Mouse (Mus musculus) midbrain, embryonic 15.5 days (tissue): ENCODE measurements at regions not wholly inside any gene's neighbourhood (a gene's known extent, or its start where the extent isn't known, plus 50 kb on each side); places are given as distances from the start of the nearest gene placed in this dataset.

Source experiments
- ATAC-seq: fragments of 200-750 bp; cut with Nextera tagmentation; replicated peaks from 2 replicates; pipeline ENCODE4 v1.8.0; 2017; ENCODE audit warnings: moderate TSS enrichment
- H3K27ac ChIP-seq: fragments of 300-500 bp; sonication (generic); 2 replicates; pipeline ENCODE4 v1.5.1; 2015; ENCODE audit warnings: mild to moderate bottlenecking, inconsistent platforms
- H3K27me3 ChIP-seq: fragments of 300-500 bp; sonication (generic); replicated peaks from 2 replicates; pipeline ENCODE4 v1.6.1; 2015; ENCODE audit warnings: inconsistent platforms
- H3K36me3 ChIP-seq: fragments of 300-500 bp; sonication (generic); replicated peaks from 2 replicates; pipeline ENCODE4 v1.6.1; 2015; ENCODE audit warnings: inconsistent platforms
- H3K4me1 ChIP-seq: fragments of 300-500 bp; sonication (generic); 2 replicates; pipeline ENCODE4 v1.6.1; 2015; ENCODE audit warnings: inconsistent platforms
- H3K4me2 ChIP-seq: fragments of 300-500 bp; sonication (generic); 2 replicates; pipeline ENCODE4 v1.6.1; 2015; ENCODE audit warnings: inconsistent platforms, mild to moderate bottlenecking, moderate library complexity
- H3K4me3 ChIP-seq: fragments of 300-500 bp; sonication (generic); 2 replicates; pipeline ENCODE4 v1.5.1; 2015; ENCODE audit warnings: mild to moderate bottlenecking, inconsistent platforms
- H3K9ac ChIP-seq: fragments of 300-500 bp; sonication (generic); 2 replicates; pipeline ENCODE4 v1.6.1; 2015; ENCODE audit warnings: mild to moderate bottlenecking, inconsistent platforms
- H3K9me3 ChIP-seq: fragments of 300-500 bp; sonication (generic); 2 replicates; pipeline ENCODE4 v1.6.1; 2016; ENCODE audit warnings: inconsistent platforms
- WGBS: fragments of 180-500 bp; shearing (Covaris S2); methylation state at CpG from one replicate; pipeline ENCODE4 v1.1.7; 2015; ENCODE audit warnings: mixed read lengths; 5-methylcytosine and 5-hydroxymethylcytosine counted together

GRCm38 (mm10) chr6:97741427-97741826 lies 65.4 kb upstream of the Mitf start:
- Histone ChIP-seq H3K27ac (no peak overlapping the region), H3K4me2 (no peak overlapping the region), H3K9ac (no peak overlapping the region), H3K27me3 (peaks cover 2% of the 10 kb centered on the region; the same call in 1 of the 2 replicates), H3K4me3 (no peak overlapping the region), H3K36me3 (no peaks in the 10 kb centered on the region), H3K9me3 (no peaks in the 10 kb centered on the region), H3K4me1 (peaks cover 8% of the 10 kb centered on the region)
- 40% methylated on average over 13 of the region's 13 CpGs for WGBS
- ATAC-seq = no peak

DNA sequence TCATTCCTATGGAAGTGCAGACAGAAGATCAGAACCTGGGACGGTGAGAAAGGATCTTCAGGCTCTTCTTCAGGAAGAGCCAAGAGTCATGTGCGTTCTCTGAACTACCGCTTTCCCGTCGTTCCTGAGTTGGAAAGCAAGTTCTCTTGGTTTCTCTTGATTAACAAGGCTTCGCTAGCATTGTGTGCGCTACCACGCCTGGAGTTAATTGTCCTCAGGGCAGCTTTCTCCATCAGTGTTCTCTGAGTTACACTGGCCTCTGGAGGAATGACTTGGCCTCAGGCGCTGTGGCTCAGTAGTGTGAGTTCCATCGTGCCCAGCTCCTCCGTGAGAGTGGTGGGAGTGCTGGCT lies 66.0 kb upstream of the Mitf start:
- Histone ChIP-seq H3K4me1 (peaks cover 8% of the 10 kb centered on the region), H3K9me3 (no peaks in the 10 kb centered on the region), H3K4me2 (peak overlapping the region; percentile 25; the same call in 1 of the 2 replicates), H3K27me3 (peaks cover 2% of the 10 kb centered on the region; the same call in 1 of the 2 replicates), H3K36me3 (no peaks in the 10 kb centered on the region), H3K4me3 (no peak overlapping the region), H3K27ac (no peak overlapping the region), H3K9ac (no peak overlapping the region)
- WGBS = 29% methylated on average over 11 of the region's 11 CpGs
- ATAC-seq = no peak

DNA sequence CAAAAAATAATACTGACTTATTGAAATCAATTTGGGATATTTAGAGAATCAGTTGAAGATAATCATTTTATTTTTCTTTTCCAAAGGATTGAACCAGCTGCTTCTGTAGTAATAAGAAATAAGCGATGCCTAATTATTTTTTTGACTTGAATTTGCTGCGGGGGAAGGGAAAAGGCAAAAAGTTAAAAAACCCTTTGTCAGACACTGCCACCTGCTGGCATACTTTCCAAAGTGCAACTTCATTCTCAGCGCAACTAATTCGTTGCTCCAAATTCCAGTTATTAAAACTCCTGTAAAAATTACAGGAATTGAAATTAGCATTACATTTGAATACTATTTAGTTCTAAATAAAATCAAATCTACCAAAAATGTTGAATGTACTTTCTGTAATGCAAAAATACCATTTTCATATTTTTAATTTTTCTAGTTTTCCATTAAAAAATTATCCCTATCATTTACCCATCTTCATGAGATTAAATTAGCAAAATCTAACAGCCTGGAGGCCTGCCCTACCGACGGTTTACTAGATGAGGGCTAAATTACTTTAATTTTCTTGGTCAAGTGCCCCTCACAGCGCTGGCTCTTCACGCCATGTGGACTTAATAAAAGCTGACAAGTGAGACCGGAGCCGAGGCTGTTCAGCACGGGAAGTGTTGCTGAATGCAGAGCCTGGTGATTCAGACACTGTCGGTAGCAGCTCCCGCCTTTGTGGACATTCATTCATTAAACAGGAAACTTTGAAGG lies 66.6 kb upstream of the Mitf start:
- Histone ChIP-seq H3K27me3 (peaks cover 2% of the 10 kb centered on the region; the same call in 1 of the 2 replicates), H3K4me3 (no peak overlapping the region), H3K4me2 (peak overlapping the region; percentile 25; the same call in 1 of the 2 replicates), H3K9me3 (no peaks in the 10 kb centered on the region), H3K36me3 (no peaks in the 10 kb centered on the region), H3K27ac (no peak overlapping the region), H3K9ac (no peak overlapping the region), H3K4me1 (peaks cover 8% of the 10 kb centered on the region)
- no peak for ATAC-seq
- 5% methylated on average over 13 of the region's 13 CpGs for WGBS

GRCm38 (mm10) chr6:97738846-97739245 lies 68.0 kb upstream of the Mitf start:
- Histone ChIP-seq H3K4me3 (no peak overlapping the region), H3K9me3 (no peaks in the 10 kb centered on the region), H3K4me1 (peaks cover 8% of the 10 kb centered on the region), H3K27ac (no peak overlapping the region), H3K4me2 (no peak overlapping the region), H3K27me3 (peaks cover 2% of the 10 kb centered on the region; the same call in 1 of the 2 replicates), H3K36me3 (no peaks in the 10 kb centered on the region), H3K9ac (no peak overlapping the region)
- 75% methylated on average over 4 of the region's 4 CpGs for WGBS
- no peak for ATAC-seq

- Histone ChIP-seq H3K4me2 (no peak overlapping the region), H3K9me3 (no peaks in the 10 kb centered on the region), H3K4me3 (no peak overlapping the region), H3K4me1 (peaks cover 5% of the 10 kb centered on the region), H3K27me3 (no peaks in the 10 kb centered on the region), H3K27ac (no peak overlapping the region), H3K36me3 (no peaks in the 10 kb centered on the region), H3K9ac (no peak overlapping the region)
- no peak for ATAC-seq
Measured at GRCm38 (mm10) chr6:97730835-97731234, 76.0 kb upstream of the Mitf start.

GRCm38 (mm10) chr6:97718184-97718910 lies 88.5 kb upstream of the Mitf start:
- Histone ChIP-seq H3K36me3 (no peaks in the 10 kb centered on the region), H3K4me2 (no peak overlapping the region), H3K9me3 (no peaks in the 10 kb centered on the region), H3K4me1 (0 out of 2 replicates have a peak, but pooled peaks cover 2% of the 10 kb centered on the region), H3K9ac (no peak overlapping the region), H3K27ac (no peak overlapping the region), H3K4me3 (no peak overlapping the region), H3K27me3 (no peaks in the 10 kb centered on the region)
- no peak for ATAC-seq
- 28% methylated on average over 6 of the region's 6 CpGs for WGBS

DNA sequence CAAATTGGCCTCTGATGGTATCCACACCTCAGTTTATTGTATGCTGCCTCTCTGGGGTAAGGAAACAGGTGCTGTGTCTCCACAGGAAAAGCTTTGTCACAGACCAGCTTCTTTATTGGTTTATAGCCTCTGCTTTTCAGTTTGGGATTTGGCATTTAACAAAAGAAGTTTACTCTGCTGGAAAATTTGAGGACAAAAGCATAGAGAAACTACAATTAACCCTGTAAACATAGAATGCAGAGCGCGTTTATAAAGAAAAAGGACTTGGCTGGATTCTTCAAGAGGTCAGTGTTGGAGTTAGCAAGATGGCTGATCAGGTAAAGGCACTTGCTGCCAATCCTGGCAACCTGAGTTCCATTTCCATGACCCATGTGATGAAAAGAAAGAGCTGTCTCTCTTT lies 90.1 kb upstream of the Frmd4b start:
- Histone ChIP-seq H3K27ac (no peak overlapping the region), H3K27me3 (no peaks in the 10 kb centered on the region), H3K9me3 (no peaks in the 10 kb centered on the region), H3K9ac (no peak overlapping the region), H3K4me3 (no peak overlapping the region), H3K4me2 (no peak overlapping the region), H3K36me3 (no peaks in the 10 kb centered on the region), H3K4me1 (no peaks in the 10 kb centered on the region)
- 53% methylated on average over 2 of the region's 2 CpGs for WGBS
- ATAC-seq = no peak

GRCm38 (mm10) chr6:97704361-97704760 lies 87.0 kb upstream of the Frmd4b start:
- H3K27me3 ChIP-seq = no peaks in the 10 kb centered on the region
- H3K4me3 ChIP-seq = no peak overlapping the region
- no peak overlapping the region for H3K9ac ChIP-seq
- no peak overlapping the region for H3K4me2 ChIP-seq
- 87% methylated on average over 5 of the region's 5 CpGs for WGBS
- H3K36me3 ChIP-seq = no peaks in the 10 kb centered on the region
- no peaks in the 10 kb centered on the region for H3K9me3 ChIP-seq
- peaks cover 5% of the 10 kb centered on the region; the same call in 1 of the 2 replicates for H3K4me1 ChIP-seq
- no peak for ATAC-seq
- no peak overlapping the region for H3K27ac ChIP-seq

GRCm38 (mm10) chr6:97699752-97700098 lies 82.4 kb upstream of the Frmd4b start:
- Histone ChIP-seq H3K4me3 (no peak overlapping the region), H3K9me3 (no peaks in the 10 kb centered on the region), H3K9ac (no peak overlapping the region), H3K36me3 (no peaks in the 10 kb centered on the region), H3K4me2 (no peak overlapping the region), H3K27me3 (no peaks in the 10 kb centered on the region), H3K27ac (no peak overlapping the region), H3K4me1 (peaks cover 12% of the 10 kb centered on the region; the same call in 1 of the 2 replicates)
- ATAC-seq = 0 out of 2 replicates have a peak, but pooled peaks have one; percentile 52
- WGBS = 57% methylated on average over 3 of the region's 3 CpGs

GRCm38 (mm10) chr6:97699054-97699751 lies 81.9 kb upstream of the Frmd4b start:
- Histone ChIP-seq H3K27me3 (no peaks in the 10 kb centered on the region), H3K4me2 (no peak overlapping the region), H3K27ac (no peak overlapping the region), H3K9ac (no peak overlapping the region), H3K4me3 (no peak overlapping the region), H3K4me1 (peaks cover 12% of the 10 kb centered on the region; the same call in 1 of the 2 replicates), H3K9me3 (no peaks in the 10 kb centered on the region), H3K36me3 (no peaks in the 10 kb centered on the region)
- ATAC-seq = 0 out of 2 replicates have a peak, but pooled peaks have one; percentile 24
- 40% methylated on average over 9 of the region's 9 CpGs for whole genome bisulfite sequencing

DNA sequence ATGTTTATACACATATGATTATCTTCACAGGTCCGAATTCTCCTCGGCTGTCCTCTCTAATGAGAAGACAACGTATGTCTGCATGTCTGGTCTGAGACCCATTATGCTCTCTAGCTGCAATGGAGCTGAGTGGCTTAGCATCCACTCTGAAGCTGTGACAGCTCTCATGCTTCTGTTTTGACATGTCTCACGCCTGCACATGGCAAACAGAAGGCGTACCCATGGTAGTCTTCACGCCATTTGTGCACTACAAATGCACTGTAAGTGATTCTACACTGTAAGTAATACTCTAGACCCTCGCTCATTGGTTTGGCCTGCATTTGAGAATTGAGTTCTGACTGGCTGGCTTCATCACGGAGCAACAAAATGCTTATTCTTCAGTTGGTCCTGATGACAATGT lies 75.9 kb upstream of the Frmd4b start:
- no peak overlapping the region for H3K9ac ChIP-seq
- no peak overlapping the region for H3K4me2 ChIP-seq
- no peaks in the 10 kb centered on the region for H3K27me3 ChIP-seq
- no peaks in the 10 kb centered on the region for H3K4me1 ChIP-seq
- no peaks in the 10 kb centered on the region for H3K36me3 ChIP-seq
- H3K4me3 ChIP-seq = no peak overlapping the region
- ATAC-seq = no peak
- H3K27ac ChIP-seq = no peak overlapping the region
- 88% methylated on average over 8 of the region's 8 CpGs for WGBS
- no peaks in the 10 kb centered on the region for H3K9me3 ChIP-seq

DNA sequence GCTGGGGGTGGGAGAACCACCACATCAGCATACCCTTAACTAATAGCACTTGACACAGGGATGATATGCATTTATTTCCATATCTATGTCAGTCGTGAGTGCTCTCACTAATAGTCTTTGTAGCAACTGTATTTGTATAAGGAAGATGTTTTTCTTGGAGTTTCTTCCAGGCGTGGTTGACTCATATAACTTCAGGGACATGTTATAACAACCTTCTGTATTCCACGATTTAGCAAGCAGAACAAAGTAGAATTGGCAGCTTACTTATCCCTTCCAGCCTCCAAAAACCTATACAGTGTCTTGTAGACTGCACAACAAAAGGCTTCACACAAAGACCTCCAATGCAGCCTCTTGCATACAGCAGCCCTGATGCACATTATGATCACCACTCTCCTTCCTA lies 73.8 kb upstream of the Frmd4b start:
- 72% methylated on average over 3 of the region's 3 CpGs for WGBS
- no peaks in the 10 kb centered on the region for H3K9me3 ChIP-seq
- H3K4me3 ChIP-seq = no peak overlapping the region
- H3K9ac ChIP-seq = no peak overlapping the region
- H3K4me2 ChIP-seq = no peak overlapping the region
- no peaks in the 10 kb centered on the region for H3K27me3 ChIP-seq
- ATAC-seq = no peak
- no peak overlapping the region for H3K27ac ChIP-seq
- no peaks in the 10 kb centered on the region for H3K36me3 ChIP-seq
- H3K4me1 ChIP-seq = no peaks in the 10 kb centered on the region
